Mouse (Mus musculus): ENCODE results near the gene Thrsp. TPM values are rescaled to one million over a fixed set of nuclear protein-coding genes. Genes with fewer than 3 reads are reported as not detected.

The Thrsp gene
- polyA plus RNA-seq, 1 experiment from 2014 or later = 1.7 TPM

DNA sequence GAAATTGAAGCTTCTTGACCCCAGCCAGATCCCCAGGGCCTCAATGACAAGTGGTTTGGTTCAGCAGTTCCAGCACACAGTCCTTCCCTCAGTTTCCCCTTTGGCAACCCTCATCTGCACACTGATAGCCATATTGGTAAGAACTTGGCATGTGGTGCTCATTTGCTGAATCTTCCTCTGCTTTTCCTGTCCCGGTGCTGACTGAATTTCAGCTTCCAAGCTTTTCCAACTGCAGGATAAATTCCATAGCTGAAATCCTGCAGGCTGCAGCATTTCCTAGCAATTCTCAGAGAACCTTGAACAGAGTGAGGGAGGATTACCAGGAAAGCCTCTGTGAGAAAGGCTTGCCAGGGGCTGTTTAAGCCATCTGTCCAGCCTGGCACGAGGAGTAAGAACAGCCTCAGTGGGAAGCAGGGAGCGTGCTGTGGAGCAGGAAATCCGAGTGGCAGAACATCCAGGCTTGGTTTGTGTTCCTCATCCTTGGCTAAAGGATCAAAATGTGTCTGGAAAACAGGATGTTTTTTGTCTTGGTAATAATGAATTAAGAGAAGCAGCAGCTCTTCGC is 30.6 kb downstream of the Thrsp start:
- no peak for ATAC-seq (replicated peaks)
- no peak overlapping the region for H3K9ac ChIP-seq
- H3K4me1 ChIP-seq = no peaks in the 10 kb centered on the region
- WGBS = 83% methylated on average over 5 of the region's 5 CpGs
- H3K27ac ChIP-seq = no peak overlapping the region
- no peak overlapping the region for H3K4me2 ChIP-seq
- H3K36me3 ChIP-seq (replicated peaks) = peaks cover 23% of the 10 kb centered on the region
- no peak overlapping the region for H3K4me3 ChIP-seq
- H3K27me3 ChIP-seq (replicated peaks) = no peaks in the 10 kb centered on the region
- no peaks in the 10 kb centered on the region for H3K9me3 ChIP-seq

DNA sequence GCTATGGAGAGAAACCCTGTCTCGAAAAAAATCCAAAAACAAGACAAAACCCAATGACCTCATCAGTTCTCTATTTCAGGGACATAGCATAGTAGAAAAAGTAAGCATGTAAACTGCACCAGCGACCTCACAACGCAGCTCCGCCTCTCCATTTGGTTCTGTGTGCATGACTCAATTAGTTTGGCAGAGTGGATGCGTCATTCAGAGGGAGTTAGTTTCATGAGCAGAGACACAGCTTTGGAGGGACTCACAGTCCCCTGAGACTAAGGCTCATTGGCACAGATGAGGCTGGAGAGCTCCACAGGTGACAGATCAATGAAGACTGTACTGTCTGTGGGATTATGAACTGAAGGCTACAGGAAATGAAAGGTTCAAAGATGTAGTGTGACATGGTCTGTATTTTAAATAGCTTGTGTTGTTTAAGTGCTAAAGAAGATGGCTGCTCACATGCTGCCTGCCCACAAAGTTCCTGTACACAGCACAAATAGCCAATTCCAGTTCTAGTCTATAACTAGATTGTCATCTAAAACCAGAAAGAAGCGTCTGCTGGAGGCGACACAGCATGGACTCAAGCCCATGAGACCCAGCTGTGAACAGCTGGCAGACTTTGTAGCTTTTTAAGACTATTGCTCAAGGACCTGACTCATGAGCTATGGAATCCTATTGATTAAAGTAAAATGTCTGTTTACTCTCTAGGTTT is 31.3 kb downstream of the Thrsp start:
- no peak overlapping the region for H3K4me3 ChIP-seq

DNA sequence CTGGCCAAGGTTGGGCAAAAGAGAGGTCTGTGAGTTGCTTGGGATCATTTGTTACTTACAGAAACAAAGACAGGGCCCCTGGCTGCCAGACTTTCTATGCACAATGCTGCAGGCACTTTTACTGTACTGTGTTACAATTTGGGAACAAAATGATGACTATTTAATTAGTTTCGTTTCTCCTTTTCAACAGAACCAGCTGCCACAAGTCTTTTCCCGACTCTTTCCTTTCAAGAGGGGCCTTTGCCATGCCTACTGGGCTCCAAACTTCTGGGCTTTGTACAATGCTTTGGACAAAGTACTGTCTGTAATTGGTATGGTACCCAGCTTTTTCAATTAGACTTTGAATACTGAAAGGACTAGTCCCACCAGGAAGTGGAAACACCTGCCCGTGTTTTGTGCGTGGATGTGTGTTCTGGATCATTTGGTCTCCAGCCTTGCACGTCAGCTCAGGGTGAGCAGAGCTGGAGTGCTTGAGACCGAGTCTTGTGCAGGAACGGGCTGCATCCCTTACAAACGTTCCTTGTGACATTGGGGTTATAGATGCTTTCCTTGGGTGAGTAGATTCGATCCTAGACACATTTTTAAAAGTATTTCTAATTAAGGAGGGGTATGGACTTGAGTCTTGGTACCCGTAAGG is 33.9 kb downstream of the Thrsp start:
- Histone ChIP-seq H3K4me1 (no peaks in the 10 kb centered on the region), H3K36me3 (replicated peaks) (peaks cover 18% of the 10 kb centered on the region), H3K9me3 (no peaks in the 10 kb centered on the region), H3K9ac (no peak overlapping the region), H3K4me2 (no peak overlapping the region), H3K27me3 (replicated peaks) (no peaks in the 10 kb centered on the region), H3K4me3 (no peak overlapping the region), H3K27ac (no peak overlapping the region)
- WGBS = 94% methylated on average over 10 of the region's 10 CpGs
- no peak for ATAC-seq (replicated peaks)

More for the DNA sequence above, 31.3 kb downstream of the Thrsp start:
- Histone ChIP-seq H3K9me3 (no peaks in the 10 kb centered on the region), H3K27ac (no peak overlapping the region), H3K9ac (no peak overlapping the region), H3K4me2 (no peak overlapping the region), H3K27me3 (replicated peaks) (no peaks in the 10 kb centered on the region), H3K4me1 (no peaks in the 10 kb centered on the region), H3K36me3 (replicated peaks) (peaks cover 27% of the 10 kb centered on the region)
- no peak for ATAC-seq (replicated peaks)
- 93% methylated on average over 7 of the region's 7 CpGs for WGBS

DNA sequence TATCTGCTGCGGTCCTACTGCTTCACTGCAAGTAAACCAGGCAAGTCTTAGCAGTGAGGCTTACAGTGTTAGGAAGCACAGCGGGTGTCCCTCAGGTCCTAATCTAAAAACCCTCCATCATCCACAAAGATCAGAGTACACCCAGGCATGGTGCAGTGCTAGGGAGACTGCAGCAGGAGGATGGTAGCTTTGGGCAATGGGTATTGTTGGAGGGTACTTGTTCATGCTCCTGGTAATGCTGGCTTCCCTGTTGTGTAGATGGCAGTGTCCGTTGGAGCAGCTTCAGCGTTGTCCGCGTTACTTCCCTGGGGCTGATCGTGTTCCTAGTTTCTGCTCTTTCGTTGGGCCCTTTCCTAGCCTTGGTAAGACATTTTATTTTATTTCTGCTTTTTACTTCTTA is 34.9 kb downstream of the Thrsp start:
- WGBS = 97% methylated on average over 8 of the region's 8 CpGs

DNA sequence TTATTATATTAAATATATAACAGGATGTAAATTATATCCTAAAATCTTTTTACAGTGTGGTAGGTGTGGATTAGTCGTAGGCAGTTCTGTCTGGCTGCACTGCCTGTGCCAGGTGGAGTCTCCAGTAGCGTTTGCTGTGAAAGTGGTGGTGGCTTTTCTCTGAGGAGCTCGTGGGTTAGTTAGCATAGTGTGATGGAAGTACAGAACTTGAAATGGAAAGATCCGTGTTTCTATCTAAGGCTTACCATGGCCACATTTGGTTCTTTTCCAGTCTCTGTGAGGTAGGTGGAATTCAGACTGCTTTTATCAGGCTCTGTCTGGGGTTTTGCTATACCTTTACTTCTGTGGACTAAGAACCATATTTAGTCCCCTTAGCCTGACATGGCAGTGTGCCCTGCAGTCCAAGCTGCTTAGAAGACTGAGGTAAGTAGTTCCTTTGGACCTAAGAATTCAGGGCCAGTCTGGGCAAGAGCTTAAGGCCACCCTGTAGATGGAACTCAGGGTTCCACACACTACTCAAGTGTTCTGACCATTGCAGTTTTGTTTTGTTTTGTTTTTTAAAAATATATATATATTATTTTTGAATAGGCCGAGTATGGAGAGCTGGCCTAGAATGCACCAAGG is 36.9 kb downstream of the Thrsp start:
- Histone ChIP-seq H3K9ac (no peak overlapping the region), H3K36me3 (replicated peaks) (peaks cover 21% of the 10 kb centered on the region), H3K4me1 (no peaks in the 10 kb centered on the region), H3K27ac (no peak overlapping the region), H3K9me3 (no peaks in the 10 kb centered on the region), H3K4me2 (no peak overlapping the region), H3K27me3 (replicated peaks) (no peaks in the 10 kb centered on the region), H3K4me3 (no peak overlapping the region)
- ATAC-seq (replicated peaks) = no peak
- WGBS = 94% methylated on average over 5 of the region's 5 CpGs

More for the DNA sequence above, 34.9 kb downstream of the Thrsp start:
- no peaks in the 10 kb centered on the region for H3K27me3 ChIP-seq (replicated peaks)
- no peak overlapping the region for H3K9ac ChIP-seq
- no peak overlapping the region for H3K4me2 ChIP-seq
- no peak overlapping the region for H3K4me3 ChIP-seq
- H3K9me3 ChIP-seq = no peaks in the 10 kb centered on the region
- no peaks in the 10 kb centered on the region for H3K4me1 ChIP-seq
- ATAC-seq (replicated peaks) = no peak
- H3K36me3 ChIP-seq (replicated peaks) = peaks cover 16% of the 10 kb centered on the region
- no peak overlapping the region for H3K27ac ChIP-seq

DNA sequence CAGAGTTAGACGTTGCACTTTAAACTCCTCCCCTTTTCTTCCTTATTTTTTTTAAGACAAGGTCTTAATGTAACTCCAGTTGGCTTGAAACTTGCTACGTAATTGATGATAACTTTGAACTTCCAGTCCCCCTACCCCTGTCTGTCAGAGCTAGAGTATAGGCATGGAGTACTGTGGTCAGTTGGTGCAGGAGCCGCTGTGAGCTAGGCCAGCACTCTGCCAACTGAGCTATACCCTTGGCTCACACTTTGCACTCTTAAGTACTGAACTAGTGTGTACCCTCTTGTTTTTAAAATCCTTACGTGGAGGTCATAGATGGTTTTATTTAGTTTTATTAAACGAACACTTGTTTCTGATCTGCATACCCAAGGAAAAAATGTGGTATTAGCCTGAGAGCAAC is 38.2 kb downstream of the Thrsp start:
- no peak for ATAC-seq (replicated peaks)
- Histone ChIP-seq H3K27ac (no peak overlapping the region), H3K9me3 (no peaks in the 10 kb centered on the region), H3K9ac (no peak overlapping the region), H3K4me1 (no peaks in the 10 kb centered on the region), H3K4me2 (no peak overlapping the region), H3K36me3 (replicated peaks) (peaks cover 15% of the 10 kb centered on the region; the same call in 1 of the 2 replicates), H3K4me3 (no peak overlapping the region), H3K27me3 (replicated peaks) (no peaks in the 10 kb centered on the region)
- WGBS = 93% methylated on average over 5 of the region's 5 CpGs

DNA sequence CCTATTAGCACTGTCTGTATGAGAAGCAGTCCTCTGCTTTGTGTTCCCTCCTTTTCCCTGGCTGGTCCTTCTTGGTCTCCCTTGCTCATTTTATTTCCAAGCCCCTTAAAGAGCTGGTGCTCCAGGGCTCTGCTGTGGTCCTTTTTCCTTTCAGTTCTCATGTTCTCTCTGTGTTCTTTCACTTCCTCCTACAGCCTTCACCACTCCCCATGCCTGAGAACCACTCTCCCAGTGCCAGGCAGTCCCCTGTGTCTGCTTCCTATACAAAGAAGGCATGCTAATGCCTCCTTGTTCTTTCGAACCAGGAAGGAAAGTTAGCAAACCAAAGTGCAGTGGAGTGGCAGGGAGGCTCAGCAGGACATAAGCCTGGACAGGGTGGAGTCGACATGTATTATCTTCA is 41.6 kb downstream of the Thrsp start:
- no peak for ATAC-seq (replicated peaks)
- Histone ChIP-seq H3K4me3 (no peak overlapping the region), H3K9me3 (no peaks in the 10 kb centered on the region), H3K27me3 (replicated peaks) (no peaks in the 10 kb centered on the region), H3K9ac (no peak overlapping the region), H3K4me1 (peaks cover 8% of the 10 kb centered on the region), H3K27ac (no peak overlapping the region), H3K4me2 (no peak overlapping the region), H3K36me3 (replicated peaks) (0 out of 2 replicates have a peak, but pooled peaks cover 5% of the 10 kb centered on the region)
- WGBS = 87% methylated on average over 2 of the region's 2 CpGs

DNA sequence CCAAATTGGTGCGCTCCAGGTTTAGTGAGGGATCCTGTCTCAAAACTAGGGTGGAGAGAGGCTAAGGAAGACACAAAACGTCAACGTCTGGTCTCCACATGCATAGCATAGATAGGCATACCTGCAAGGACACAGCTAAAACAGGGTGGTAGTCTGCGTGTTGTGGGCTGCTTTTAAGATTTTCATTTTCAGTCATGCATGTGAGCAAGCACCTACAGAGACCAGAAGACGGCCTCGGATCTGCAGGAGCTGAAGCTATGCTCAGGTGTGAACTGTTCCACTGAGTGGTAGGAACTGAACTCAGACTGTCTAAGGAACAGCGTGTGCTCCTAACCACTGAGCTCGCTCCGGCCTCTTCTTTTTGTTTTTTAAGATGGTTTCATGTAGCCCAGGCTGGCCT is 42.4 kb downstream of the Thrsp start:
- Histone ChIP-seq H3K36me3 (replicated peaks) (0 out of 2 replicates have a peak, but pooled peaks cover 5% of the 10 kb centered on the region), H3K27me3 (replicated peaks) (no peaks in the 10 kb centered on the region), H3K4me2 (no peak overlapping the region), H3K4me3 (no peak overlapping the region), H3K9me3 (no peaks in the 10 kb centered on the region), H3K4me1 (peaks cover 10% of the 10 kb centered on the region), H3K27ac (no peak overlapping the region), H3K9ac (no peak overlapping the region)
- WGBS = 94% methylated on average over 9 of the region's 9 CpGs
- ATAC-seq (replicated peaks) = no peak

DNA sequence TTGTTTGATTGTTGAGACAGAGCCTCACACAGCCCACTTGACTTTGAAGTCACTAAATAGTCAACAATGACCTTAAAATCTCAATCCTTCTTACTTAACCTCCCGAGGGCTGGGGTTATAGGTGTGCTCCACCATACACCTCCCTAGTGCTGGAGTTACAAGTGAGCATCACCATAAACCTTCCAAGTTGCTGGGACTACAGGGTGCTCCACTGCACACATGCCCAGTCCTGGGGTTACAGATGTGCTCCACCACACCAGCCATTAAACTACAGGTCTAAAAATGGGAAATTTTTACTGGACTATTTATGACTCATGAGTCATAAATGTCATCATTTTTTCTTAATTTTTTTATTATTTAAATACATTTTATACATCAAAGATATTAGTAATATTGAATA is 51.6 kb downstream of the Thrsp start:
- Histone ChIP-seq H3K9ac (no peak overlapping the region), H3K4me2 (no peak overlapping the region), H3K27ac (no peak overlapping the region), H3K27me3 (replicated peaks) (no peaks in the 10 kb centered on the region), H3K4me3 (no peak overlapping the region), H3K4me1 (peaks cover 2% of the 10 kb centered on the region; the same call in 1 of the 2 replicates), H3K9me3 (no peaks in the 10 kb centered on the region), H3K36me3 (replicated peaks) (no peaks in the 10 kb centered on the region)
- WGBS = 90% methylated on average over 1 of the region's 1 CpGs
- no peak for ATAC-seq (replicated peaks)

Other genes starting within 250 kb of the Thrsp start
- gene Usp35, start 85.7 kb downstream of the Thrsp start, polyA plus RNA-seq (2015; fragmentation: Nextera tagmentation; extraction: Ambion mirVana) = 4.8 and 5.3 TPM in 2 replicates
- 8.1 and 8.3 TPM in 2 replicates for gene Kctd21, start 85.4 kb downstream of the Thrsp start, polyA plus RNA-seq (2015; fragmentation: Nextera tagmentation; extraction: Ambion mirVana)
- gene Alg8, start 46.1 kb downstream of the Thrsp start, polyA plus RNA-seq (2015; fragmentation: Nextera tagmentation; extraction: Ambion mirVana) = 12.9 and 14.2 TPM in 2 replicates
- gene Ndufc2, start 17.7 kb downstream of the Thrsp start, polyA plus RNA-seq (2015; fragmentation: Nextera tagmentation; extraction: Ambion mirVana) = 377 and 384 TPM in 2 replicates
- 1.1 and 1.2 TPM in 2 replicates for gene Kctd14, start 33.6 kb upstream of the Thrsp start, polyA plus RNA-seq (2015; fragmentation: Nextera tagmentation; extraction: Ambion mirVana)
- gene Ints4, start 63.2 kb upstream of the Thrsp start, polyA plus RNA-seq (2015; fragmentation: Nextera tagmentation; extraction: Ambion mirVana) = 40.7 and 48.3 TPM in 2 replicates
- 54.1 and 60.7 TPM in 2 replicates for gene Aamdc, start 161.8 kb upstream of the Thrsp start, polyA plus RNA-seq (2015; fragmentation: Nextera tagmentation; extraction: Ambion mirVana)
- 29.2 and 30.1 TPM in 2 replicates for gene Rsf1, start 162.2 kb upstream of the Thrsp start, polyA plus RNA-seq (2015; fragmentation: Nextera tagmentation; extraction: Ambion mirVana)

All from midbrain, embryonic 15.5 days (tissue).